Mouse (Mus musculus) heart, postnatal 0 days (tissue): ENCODE results near the gene Guca1a. TPM values are rescaled to one million over a fixed set of nuclear protein-coding genes. Genes with fewer than 3 reads are reported as not detected.

Experiments
- ATAC-seq: fragments of 200-750 bp; cut with Nextera tagmentation; 2 replicates; pipeline ENCODE4 v1.8.0; 2017; ENCODE audit warnings: low read depth, moderate number of reproducible peaks, moderate library complexity; ENCODE audit not compliant: insufficient read depth
- DNase-seq: peaks from one replicate; pipeline ENCODE4 v3.0.0-alpha.2; 2016; ENCODE audit warnings: low spot score
- H3K27ac ChIP-seq: fragments of 300-500 bp; sonication (generic); 2 replicates; pipeline ENCODE4 v1.5.1; 2014; ENCODE audit warnings: low read depth, mild to moderate bottlenecking
- H3K27me3 ChIP-seq: fragments of 300-500 bp; sonication (generic); 2 replicates; pipeline ENCODE4 v1.6.1; 2014; ENCODE audit warnings: low read length, mixed read lengths; ENCODE audit not compliant: control insufficient read depth, insufficient read depth
- H3K36me3 ChIP-seq: fragments of 300-500 bp; sonication (generic); replicated peaks from 2 replicates; pipeline ENCODE4 v1.6.1; 2014; ENCODE audit warnings: low read length, mixed read lengths; ENCODE audit not compliant: control insufficient read depth, insufficient read depth
- H3K4me1 ChIP-seq: fragments of 300-500 bp; sonication (generic); 2 replicates; pipeline ENCODE4 v1.6.1; 2014; ENCODE audit warnings: antibody characterized with exemption; ENCODE audit not compliant: control insufficient read depth, insufficient read depth
- H3K4me2 ChIP-seq: fragments of 300-500 bp; sonication (generic); 2 replicates; pipeline ENCODE4 v1.6.1; 2014; ENCODE audit warnings: low read depth, mild to moderate bottlenecking, low read length, moderate library complexity
- H3K4me3 ChIP-seq: fragments of 300-500 bp; sonication (generic); 2 replicates; pipeline ENCODE4 v1.5.1; 2014; ENCODE audit warnings: low read depth, low read length
- H3K9ac ChIP-seq: fragments of 300-500 bp; sonication (generic); replicated peaks from 2 replicates; pipeline ENCODE4 v1.6.1; 2014; ENCODE audit warnings: low read depth, low read length, mixed read lengths
- H3K9me3 ChIP-seq: fragments of 300-500 bp; sonication (generic); replicated peaks from 2 replicates; pipeline ENCODE4 v1.6.1; 2016; ENCODE audit warnings: low read length; ENCODE audit not compliant: control insufficient read depth
- CTCF ChIP-seq: IDR thresholded peaks from 2 replicates; pipeline ENCODE4 v1.5.1; 2016; ENCODE audit warnings: antibody characterized with exemption, control low read depth, low read depth
- EP300 ChIP-seq: IDR thresholded peaks from 2 replicates; pipeline ENCODE4 v1.6.1; 2016; ENCODE audit warnings: antibody characterized with exemption, low read depth
- WGBS: fragments of 180-500 bp; shearing (Covaris S2); extraction: QIAGEN DNeasy Blood & Tissue Kit; methylation state at CpG from one replicate; pipeline ENCODE4 v1.1.7; 2014; 5-methylcytosine and 5-hydroxymethylcytosine counted together
- polyA plus RNA-seq: library from polyadenylated mRNA; unstranded; fragments of >200 nt; fragmentation: Nextera tagmentation; extraction: Ambion mirVana; gene quantifications from 2 replicates; pipeline ENCODE4 v1.2.1, GENCODE M21; 2015
- total RNA-seq: library from RNA; depleted of rRNA; stranded (reverse); fragments of >200 nt; gene quantifications from 2 replicates; pipeline ENCODE4 v1.2.3, GENCODE M21; 2014; ENCODE audit warnings: low replicate concordance; rRNA removed

Guca1a gene
- total and polyA plus RNA-seq, 2 experiments from 2014 or later, result 1.0 TPM; not detected in 1

GRCm38 (mm10) chr17:47361343-47361742 is 39.0 kb downstream of the Guca1a start:
- H3K4me2 ChIP-seq, result no peak overlapping the region
- H3K4me1 ChIP-seq, result no peaks in the 10 kb centered on the region
- H3K27me3 ChIP-seq, result no peaks in the 10 kb centered on the region
- peaks cover 16% of the 10 kb centered on the region for H3K36me3 ChIP-seq
- DNase-seq (peak; percentile 9), ATAC-seq (no peak)
- no peak overlapping the region for H3K27ac ChIP-seq
- 63% methylated on average over 11 of the region's 11 CpGs for WGBS
- no peaks in the 10 kb centered on the region for H3K9me3 ChIP-seq
- no peak overlapping the region for H3K4me3 ChIP-seq
- TF ChIP-seq EP300 (no peak), CTCF (no peak)
- no peak overlapping the region for H3K9ac ChIP-seq

- TF ChIP-seq CTCF, result peak; percentile 29; the same call in 1 of the 2 replicates
- TF ChIP-seq EP300, result no peak
- DNase-seq, result no peak
- no peak overlapping the region for H3K4me2 ChIP-seq
- H3K36me3 ChIP-seq, result peaks cover 27% of the 10 kb centered on the region
- no peak overlapping the region for H3K4me3 ChIP-seq
- H3K27me3 ChIP-seq, result no peaks in the 10 kb centered on the region
- no peak overlapping the region for H3K27ac ChIP-seq
- no peaks in the 10 kb centered on the region for H3K4me1 ChIP-seq
- H3K9ac ChIP-seq, result no peak overlapping the region
- ATAC-seq, result no peak
- no peaks in the 10 kb centered on the region for H3K9me3 ChIP-seq
- 52% methylated on average over 6 of the region's 6 CpGs for WGBS
Observed at GRCm38 (mm10) chr17:47359964-47360363, 40.4 kb downstream of the Guca1a start.

- no peak for ATAC-seq
- peaks cover 28% of the 10 kb centered on the region for H3K9me3 ChIP-seq
- no peak for DNase-seq
- 94% methylated on average over 3 of the region's 3 CpGs for WGBS
- no peak overlapping the region for H3K9ac ChIP-seq
- no peak overlapping the region for H3K4me3 ChIP-seq
- no peak overlapping the region for H3K4me2 ChIP-seq
- H3K4me1 ChIP-seq, result no peaks in the 10 kb centered on the region
- TF ChIP-seq EP300, result no peak
- TF ChIP-seq CTCF, result no peak
- H3K27me3 ChIP-seq, result no peaks in the 10 kb centered on the region
- peaks cover 76% of the 10 kb centered on the region for H3K36me3 ChIP-seq
- H3K27ac ChIP-seq, result no peak overlapping the region
Observed at GRCm38 (mm10) chr17:47349721-47350319, 50.6 kb downstream of the Guca1a start.

Other genes with a start within 250 kb of the Guca1a start
- 28.5 and 34.9 TPM in 2 replicates for gene Mrps10, start 31.7 kb downstream of the Guca1a start, total RNA-seq
- gene Mrps10, start 31.7 kb downstream of the Guca1a start, polyA plus RNA-seq, result 81.7 and 87.3 TPM in 2 replicates
- gene Guca1b, start 15.2 kb downstream of the Guca1a start, total RNA-seq, result not detected in 2 replicates
- 0.32 and 0.38 TPM in 2 replicates for gene Guca1b, start 15.2 kb downstream of the Guca1a start, polyA plus RNA-seq
- 1.3 and 1.8 TPM in 2 replicates for gene AI661453, start 36.0 kb upstream of the Guca1a start, total RNA-seq
- gene AI661453, start 36.0 kb upstream of the Guca1a start, polyA plus RNA-seq, result 0.92 and 1.0 TPM in 2 replicates
- 3.4 TPM in 1 of 2 replicates, not detected in the other for gene 1700001C19Rik, start 36.8 kb upstream of the Guca1a start, total RNA-seq
- gene 1700001C19Rik, start 36.8 kb upstream of the Guca1a start, polyA plus RNA-seq, result 1.1 and 1.4 TPM in 2 replicates
- 14.7 and 26.4 TPM in 2 replicates for gene Taf8, start 101.7 kb upstream of the Guca1a start, total RNA-seq
- 11.5 and 11.9 TPM in 2 replicates for gene Taf8, start 101.7 kb upstream of the Guca1a start, polyA plus RNA-seq
- gene Ccnd3, start 104.5 kb upstream of the Guca1a start, total RNA-seq, result 231 and 248 TPM in 2 replicates
- gene Ccnd3, start 104.5 kb upstream of the Guca1a start, polyA plus RNA-seq, result 180 and 187 TPM in 2 replicates
- gene Bysl, start 210.9 kb upstream of the Guca1a start, total RNA-seq, result 14.3 and 17.4 TPM in 2 replicates
- 15.8 and 19.9 TPM in 2 replicates for gene Bysl, start 210.9 kb upstream of the Guca1a start, polyA plus RNA-seq
- 26.5 and 30.1 TPM in 2 replicates for gene Med20, start 211.0 kb upstream of the Guca1a start, total RNA-seq
- gene Med20, start 211.0 kb upstream of the Guca1a start, polyA plus RNA-seq, result 21.8 and 26.3 TPM in 2 replicates
- 2.3 TPM in 1 of 2 replicates, not detected in the other for gene Gm20517, start 211.0 kb upstream of the Guca1a start, total RNA-seq
- gene Gm20517, start 211.0 kb upstream of the Guca1a start, polyA plus RNA-seq, result 1.4 and 1.7 TPM in 2 replicates
- gene Usp49, start 230.1 kb upstream of the Guca1a start, total RNA-seq, result 3.5 and 10.8 TPM in 2 replicates
- gene Usp49, start 230.1 kb upstream of the Guca1a start, polyA plus RNA-seq, result 1.4 TPM in 2 replicates